Mouse (Mus musculus) heart, embryonic 11.5 days (tissue): Measurements from ENCODE around the gene Tmem54. TPM values are rescaled to one million over a fixed set of nuclear protein-coding genes. Genes with fewer than 3 reads are reported as not detected.

Experiments used
- ATAC-seq: fragments of 200-750 bp; cut with Nextera tagmentation; replicated peaks from 2 replicates; pipeline ENCODE4 v1.8.0; 2017; ENCODE audit warnings: moderate library complexity; ENCODE audit not compliant: insufficient number of reproducible peaks, low FRiP score, low TSS enrichment
- H3K27ac ChIP-seq: fragments of 300-500 bp; sonication (generic); 2 replicates; pipeline ENCODE4 v1.5.1; 2014; ENCODE audit warnings: mild to moderate bottlenecking, low read depth, low read length
- H3K27me3 ChIP-seq: fragments of 300-500 bp; sonication (generic); 2 replicates; pipeline ENCODE4 v1.6.1; 2014; ENCODE audit warnings: mild to moderate bottlenecking, low read length, mixed read lengths; ENCODE audit not compliant: control insufficient read depth, insufficient read depth
- H3K36me3 ChIP-seq: fragments of 300-500 bp; sonication (generic); 2 replicates; pipeline ENCODE4 v1.6.1; 2014; ENCODE audit warnings: mild to moderate bottlenecking, low read length, moderate library complexity, mixed read lengths; ENCODE audit not compliant: control insufficient read depth, insufficient read depth
- H3K4me1 ChIP-seq: fragments of 300-500 bp; sonication (generic); 2 replicates; pipeline ENCODE4 v1.6.1; 2014; ENCODE audit warnings: low read length; ENCODE audit not compliant: control insufficient read depth, insufficient read depth
- H3K4me2 ChIP-seq: fragments of 300-500 bp; sonication (generic); 2 replicates; pipeline ENCODE4 v1.6.1; 2014; ENCODE audit warnings: mild to moderate bottlenecking, moderate library complexity
- H3K4me3 ChIP-seq: fragments of 300-500 bp; sonication (generic); 2 replicates; pipeline ENCODE4 v1.5.1; 2014; ENCODE audit warnings: low read depth, low read length
- H3K9ac ChIP-seq: fragments of 300-500 bp; sonication (generic); 2 replicates; pipeline ENCODE4 v1.6.1; 2014; ENCODE audit warnings: mild to moderate bottlenecking, low read depth, low read length, moderate library complexity
- H3K9me3 ChIP-seq: fragments of 300-500 bp; sonication (generic); replicated peaks from 2 replicates; pipeline ENCODE4 v1.6.1; 2016; ENCODE audit warnings: low read length; ENCODE audit not compliant: control insufficient read depth
- WGBS: fragments of 180-500 bp; shearing (Covaris S2); extraction: QIAGEN DNeasy Blood & Tissue Kit; methylation state at CpG from one replicate; pipeline ENCODE4 v1.1.7; 2014; ENCODE audit not compliant: insufficient replicate concordance; 5-methylcytosine and 5-hydroxymethylcytosine counted together
- polyA plus RNA-seq: library from polyadenylated mRNA; unstranded; fragments of >200 nt; fragmentation: Nextera tagmentation; extraction: Ambion mirVana; gene quantifications from 2 replicates; pipeline ENCODE4 v1.2.1, GENCODE M21; 2014

The Tmem54 gene
- polyA plus RNA-seq, 1 experiment from 2014 or later, result 0.66 TPM

DNA sequence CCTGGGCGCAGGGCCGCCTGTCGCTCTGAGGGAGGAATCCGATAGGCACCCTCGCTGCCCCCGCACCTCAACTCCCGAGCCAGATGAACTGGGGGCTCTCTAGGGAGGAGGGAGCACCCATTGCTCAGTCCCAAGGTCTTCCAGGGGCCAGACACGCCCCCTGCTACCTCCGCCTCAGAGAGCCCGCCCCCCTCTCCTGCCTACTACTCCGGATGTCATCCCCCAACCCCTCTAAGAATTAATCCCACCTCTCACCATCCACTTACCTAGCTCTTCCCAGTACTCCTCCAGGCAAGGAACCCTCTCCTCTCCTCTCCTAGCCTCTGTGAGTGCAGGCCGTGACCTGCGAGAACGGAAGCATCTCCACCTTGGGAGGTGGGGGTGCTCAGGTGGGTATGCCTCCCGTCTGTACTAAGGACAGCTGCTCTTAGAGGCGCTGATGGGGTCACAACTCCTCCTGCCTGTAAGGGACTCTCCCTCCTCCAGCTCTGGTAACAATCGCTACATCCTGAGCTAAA is 16.3 kb downstream of the Tmem54 start, which contains the start of gene Hpca:
Hpca (minus strand) TSS at position 468 of the 518 bp plus-strand sequence.
- H3K4me2 ChIP-seq, result peak within 1 kb of the TSS; percentile 86
- ATAC-seq, result no peak
- H3K36me3 ChIP-seq, result no peaks in the 10 kb centered on the region
- no peaks in the 10 kb centered on the region for H3K9me3 ChIP-seq
- peaks cover 23% of the 10 kb centered on the region for H3K4me1 ChIP-seq
- WGBS, result under 1% methylated on average over 17 of the region's 17 CpGs
- no peak within 1 kb of the TSS for H3K9ac ChIP-seq
- peaks cover 75% of the 10 kb centered on the region for H3K27me3 ChIP-seq
- no peak within 1 kb of the TSS for H3K27ac ChIP-seq
- H3K4me3 ChIP-seq, result peak within 1 kb of the TSS; percentile 45

DNA sequence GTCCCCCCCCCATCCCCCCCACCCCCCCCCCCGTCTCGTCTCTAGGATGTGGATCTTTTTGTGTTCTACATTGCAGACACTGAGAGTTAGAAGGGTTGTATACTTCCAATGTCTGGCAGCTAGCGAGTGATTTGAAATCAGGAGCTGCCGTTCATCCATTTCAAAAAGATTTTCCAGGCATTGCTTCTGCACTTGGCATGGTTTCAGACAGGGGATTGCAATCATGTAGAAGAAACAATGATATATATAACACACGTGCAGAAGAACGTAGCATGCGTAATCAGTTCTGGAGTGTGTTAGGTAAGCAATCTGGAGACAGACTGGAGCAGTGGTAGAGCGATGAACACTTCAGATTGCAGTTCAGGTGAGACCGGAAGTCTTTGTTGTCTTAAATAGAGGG is 16.8 kb downstream of the Tmem54 start:
- WGBS, result 28% methylated on average over 9 of the region's 9 CpGs

DNA sequence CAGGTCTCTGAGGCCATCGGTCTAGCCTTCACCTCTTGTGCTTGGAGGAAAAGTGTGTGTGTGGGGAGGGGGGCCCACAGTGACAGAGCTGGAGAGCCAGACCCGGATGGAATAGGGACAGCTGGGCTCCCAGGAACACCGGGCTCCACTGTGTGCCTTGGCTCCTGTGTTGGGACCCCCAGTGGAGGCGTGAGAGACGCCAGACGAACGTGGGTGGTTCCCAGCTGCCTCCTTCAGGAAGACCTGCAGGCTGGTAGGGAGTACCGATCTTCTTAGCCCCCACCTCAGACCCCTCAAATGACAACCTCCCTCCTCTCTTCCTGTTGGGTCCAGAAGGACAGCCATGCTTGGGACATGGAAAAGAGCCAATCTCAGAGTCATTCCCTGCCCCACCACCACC is 17.4 kb downstream of the Tmem54 start:
- peaks cover 23% of the 10 kb centered on the region for H3K4me1 ChIP-seq
- WGBS, result 10% methylated on average over 8 of the region's 8 CpGs
- no peak overlapping the region for H3K9ac ChIP-seq
- peaks cover 76% of the 10 kb centered on the region for H3K27me3 ChIP-seq
- no peak overlapping the region for H3K4me3 ChIP-seq
- H3K27ac ChIP-seq, result no peak overlapping the region
- no peak for ATAC-seq
- H3K36me3 ChIP-seq, result no peaks in the 10 kb centered on the region
- H3K4me2 ChIP-seq, result no peak overlapping the region
- no peaks in the 10 kb centered on the region for H3K9me3 ChIP-seq

More for the DNA sequence above, 16.8 kb downstream of the Tmem54 start:
- Histone ChIP-seq H3K4me1 (peaks cover 23% of the 10 kb centered on the region), H3K9ac (no peak overlapping the region), H3K27me3 (peaks cover 76% of the 10 kb centered on the region), H3K27ac (no peak overlapping the region), H3K9me3 (no peaks in the 10 kb centered on the region), H3K36me3 (no peaks in the 10 kb centered on the region), H3K4me3 (no peak overlapping the region), H3K4me2 (no peak overlapping the region)
- ATAC-seq, result no peak

DNA sequence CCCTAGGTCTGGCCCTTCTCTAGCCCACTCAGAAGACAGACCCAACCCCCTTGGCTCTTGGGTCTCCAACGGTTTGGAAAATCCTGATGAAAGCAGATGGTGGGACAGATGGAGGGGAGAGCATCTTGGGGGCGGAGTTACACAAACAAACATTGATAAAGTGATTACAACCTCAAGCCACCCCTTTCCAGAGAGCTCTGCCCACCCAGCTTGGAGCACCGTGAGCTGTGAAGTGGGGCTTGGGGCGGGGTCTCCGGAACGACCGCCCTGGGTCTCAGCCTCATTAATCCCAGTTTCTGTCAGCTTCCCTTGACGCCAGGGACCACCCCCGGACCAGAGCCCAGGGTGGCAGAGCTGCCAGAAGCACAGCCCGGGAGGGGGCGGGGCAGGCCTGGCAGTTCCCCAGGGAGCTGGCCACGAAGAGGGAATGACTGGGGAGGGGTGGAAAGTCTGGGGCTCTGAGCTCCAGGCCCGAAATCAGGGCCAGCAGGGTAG is 19.4 kb downstream of the Tmem54 start:
- peaks cover 69% of the 10 kb centered on the region for H3K27me3 ChIP-seq
- no peak overlapping the region for H3K9ac ChIP-seq
- H3K9me3 ChIP-seq, result no peaks in the 10 kb centered on the region
- peaks cover 23% of the 10 kb centered on the region for H3K4me1 ChIP-seq
- H3K4me3 ChIP-seq, result no peak overlapping the region
- peak overlapping the region; percentile 29 for H3K4me2 ChIP-seq
- no peak for ATAC-seq
- no peaks in the 10 kb centered on the region for H3K36me3 ChIP-seq
- H3K27ac ChIP-seq, result no peak overlapping the region
- 5% methylated on average over 13 of the region's 13 CpGs for WGBS

DNA sequence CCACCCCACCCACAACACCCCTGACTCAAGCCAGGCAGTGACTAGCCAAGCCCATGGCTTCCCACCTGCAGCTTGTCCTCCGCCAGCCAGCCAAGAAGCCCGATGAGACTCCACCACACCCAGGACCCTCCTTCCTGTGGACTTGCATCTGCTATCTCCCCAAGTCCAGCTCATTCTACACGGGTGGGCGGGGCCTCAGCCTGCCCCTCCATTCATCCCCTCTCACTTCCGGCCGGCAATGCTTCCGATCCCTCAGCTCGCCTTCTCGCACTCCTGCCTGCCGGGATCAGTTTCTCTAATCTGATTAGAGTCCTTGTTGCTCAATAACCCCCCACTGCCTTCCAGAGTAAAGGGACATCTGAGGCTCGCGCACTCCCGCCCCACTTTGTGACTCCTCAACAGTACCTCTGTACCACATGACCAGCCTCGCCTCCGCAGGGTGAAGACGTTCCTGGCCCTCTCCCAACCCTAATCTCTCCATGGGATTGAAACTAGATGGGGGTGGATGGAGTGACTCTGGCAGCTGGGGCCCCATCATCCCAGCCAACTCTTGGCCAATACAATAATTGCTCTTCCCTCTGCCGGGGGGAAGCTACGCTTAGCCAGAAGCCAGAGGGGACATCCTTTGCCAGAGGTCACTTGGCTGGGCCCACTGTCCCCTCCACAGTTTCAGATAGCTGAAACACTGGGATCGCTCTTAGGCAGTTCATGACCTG is 20.5 kb downstream of the Tmem54 start:
- Histone ChIP-seq H3K4me3 (peak overlapping the region; percentile 21), H3K27me3 (peaks cover 57% of the 10 kb centered on the region), H3K36me3 (no peaks in the 10 kb centered on the region), H3K4me1 (peaks cover 30% of the 10 kb centered on the region), H3K9ac (no peak overlapping the region; the same call in 1 of the 2 replicates), H3K9me3 (no peaks in the 10 kb centered on the region), H3K27ac (no peak overlapping the region), H3K4me2 (peak overlapping the region; percentile 56)
- WGBS, result 11% methylated on average over 19 of the region's 19 CpGs
- ATAC-seq, result no peak

DNA sequence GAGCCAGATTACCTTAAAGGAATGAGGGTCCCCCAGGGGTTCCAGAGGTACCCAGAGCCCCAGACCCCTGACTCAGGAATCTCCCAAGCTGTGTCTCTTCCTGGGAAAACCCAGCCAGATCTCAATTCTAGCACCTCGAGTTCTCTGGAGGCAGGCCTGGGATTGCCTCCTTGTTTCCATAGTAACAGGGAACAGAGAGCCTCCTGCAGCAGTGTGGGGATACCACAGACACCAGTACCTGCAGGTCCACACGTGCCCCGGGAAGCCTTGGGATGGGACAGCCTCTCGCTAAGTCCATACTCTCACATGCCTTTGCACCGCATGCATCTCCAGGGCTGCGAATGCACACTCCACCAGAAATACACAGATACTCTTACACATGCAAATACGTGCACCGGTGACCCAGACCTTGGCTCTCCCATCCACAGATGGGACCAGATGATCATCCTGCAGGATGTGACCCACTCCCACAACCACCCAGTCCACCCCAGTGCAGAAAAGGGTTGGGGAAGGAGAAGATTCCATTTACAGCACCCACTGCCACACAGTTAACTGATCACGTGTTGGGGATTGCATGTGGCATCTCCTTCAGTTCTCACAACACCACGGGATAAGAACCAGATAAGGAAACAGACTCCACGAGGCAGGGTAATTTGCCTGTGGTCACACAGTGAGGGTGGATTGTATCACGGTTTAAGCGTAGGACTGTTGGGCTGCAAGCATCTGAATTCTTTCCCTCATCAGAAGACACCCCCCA is 23.4 kb downstream of the Tmem54 start:
- Histone ChIP-seq H3K4me2 (no peak overlapping the region), H3K27ac (no peak overlapping the region), H3K4me1 (peaks cover 24% of the 10 kb centered on the region), H3K9ac (no peak overlapping the region), H3K4me3 (no peak overlapping the region), H3K27me3 (peaks cover 40% of the 10 kb centered on the region), H3K9me3 (no peaks in the 10 kb centered on the region), H3K36me3 (no peaks in the 10 kb centered on the region)
- WGBS, result 49% methylated on average over 13 of the region's 13 CpGs
- no peak for ATAC-seq

DNA sequence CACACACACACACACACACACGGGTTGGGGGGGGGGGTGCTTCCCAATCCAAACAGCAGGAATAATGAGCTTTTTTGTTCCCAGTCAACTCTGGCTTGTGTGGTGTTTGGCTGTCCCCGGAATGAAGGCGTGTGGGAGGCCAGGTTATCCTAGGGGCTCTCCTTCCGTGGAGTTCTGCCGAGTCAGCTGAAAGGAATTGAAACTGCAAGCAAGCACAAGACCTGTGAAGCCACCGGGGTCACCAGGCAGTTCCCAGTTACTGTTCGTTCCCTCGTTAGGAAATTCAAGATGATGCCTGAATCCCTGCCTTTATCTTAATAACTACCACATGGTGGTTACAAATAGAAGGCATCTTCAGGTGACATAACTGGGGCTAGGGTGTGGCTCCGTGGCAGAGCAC is 24.0 kb downstream of the Tmem54 start:
- peaks cover 35% of the 10 kb centered on the region for H3K27me3 ChIP-seq
- no peak overlapping the region for H3K4me3 ChIP-seq
- 40% methylated on average over 9 of the region's 9 CpGs for WGBS

DNA sequence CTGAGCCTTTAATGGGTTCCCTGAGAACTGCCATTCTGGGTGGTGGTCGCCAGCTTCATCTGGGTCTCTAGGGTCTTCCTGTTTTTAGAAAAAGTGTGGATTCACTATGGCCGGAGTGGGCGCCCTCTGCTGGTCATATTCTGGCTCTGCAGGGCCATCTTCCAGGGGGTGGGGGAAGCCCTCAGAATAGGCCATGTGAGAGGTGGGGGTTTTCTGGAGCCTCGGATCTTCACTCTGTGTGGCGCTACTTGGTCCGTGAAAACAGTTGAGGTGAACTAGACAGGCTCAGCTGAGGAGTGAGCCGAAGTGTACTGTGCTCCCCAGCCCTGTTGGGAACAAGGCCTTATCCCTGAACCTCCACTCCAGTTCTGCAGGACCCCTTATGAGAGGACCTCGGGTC is 24.8 kb downstream of the Tmem54 start:
- Histone ChIP-seq H3K4me2 (peak overlapping the region; percentile 54), H3K27ac (0 out of 2 replicates have a peak overlapping the region, but pooled peaks have one; percentile 6), H3K4me1 (peaks cover 25% of the 10 kb centered on the region), H3K27me3 (peaks cover 30% of the 10 kb centered on the region), H3K4me3 (no peak overlapping the region; the same call in 1 of the 2 replicates), H3K36me3 (no peaks in the 10 kb centered on the region), H3K9me3 (no peaks in the 10 kb centered on the region), H3K9ac (no peak overlapping the region; the same call in 1 of the 2 replicates)
- 0 out of 2 replicates have a peak, but pooled peaks have one; percentile 32 for ATAC-seq
- WGBS, result 5% methylated on average over 8 of the region's 8 CpGs

More for the DNA sequence above, 24.0 kb downstream of the Tmem54 start:
- Histone ChIP-seq H3K36me3 (no peaks in the 10 kb centered on the region), H3K4me2 (no peak overlapping the region), H3K4me1 (peaks cover 24% of the 10 kb centered on the region), H3K9me3 (no peaks in the 10 kb centered on the region), H3K9ac (no peak overlapping the region), H3K27ac (no peak overlapping the region)
- ATAC-seq, result no peak
